Mouse (Mus musculus): Measurements from ENCODE around the gene Tomm70a. TPM values are rescaled to one million over a fixed set of nuclear protein-coding genes. Genes with fewer than 3 reads are reported as not detected.

The Tomm70a gene
- polyA plus RNA-seq, 2 experiments = 15.9 to 28.2 TPM

- TF ChIP-seq CTCF (IDR thresholded peaks at IDR 0.05; ENCODE audit: low read depth) = no peak
- no peak for TF ChIP-seq EP300 (IDR thresholded peaks at IDR 0.05; ENCODE audit: low read depth)
- no peaks in the 10 kb centered on the region for H3K9me3 ChIP-seq (ENCODE audit: control insufficient read depth, low read length)
- no peak overlapping the region for H3K27ac ChIP-seq
- DNase-seq (ENCODE audit: low read depth in 3 of 3, low spot score in 3 of 3) = no peak
- H3K4me2 ChIP-seq (ENCODE audit: low read depth) = no peak overlapping the region
- 0 out of 4 replicates have a peak, but pooled peaks cover 0 to 3% of the 10 kb centered on the region in 2 experiments for H3K4me1 ChIP-seq (replicated peaks; ENCODE audit: control insufficient read depth in 2 of 2, insufficient read depth in 2 of 2, low read length in 1 of 2)
- ATAC-seq (ENCODE audit: insufficient read depth) = peak; percentile 70; the same call in 1 of the 2 replicates
- H3K27me3 ChIP-seq (ENCODE audit: control insufficient read depth, insufficient read depth, low read length) = no peaks in the 10 kb centered on the region
- no peak overlapping the region for H3K4me3 ChIP-seq (ENCODE audit: insufficient read depth in 1 of 2, low read depth in 2 of 2, low read length in 2 of 2)
- no peaks in the 10 kb centered on the region; the same call in 1 of the 2 replicates for H3K36me3 ChIP-seq (replicated peaks; ENCODE audit: control insufficient read depth, insufficient read depth, low read depth)
- 61% methylated on average over 5 of the region's 5 CpGs for WGBS (ENCODE audit: insufficient replicate concordance)
- no peak overlapping the region for H3K9ac ChIP-seq (replicated peaks)
Observed at GRCm38 (mm10) chr16:57182037-57182436, 60.5 kb downstream of the Tomm70a start.

GRCm38 (mm10) chr16:57186618-57187017 lies 65.1 kb downstream of the Tomm70a start:
- H3K4me2 ChIP-seq (ENCODE audit: low read depth) = no peak overlapping the region
- H3K4me1 ChIP-seq (replicated peaks; ENCODE audit: control insufficient read depth in 2 of 2, insufficient read depth in 2 of 2, low read length in 1 of 2) = peaks cover 0 to 4% of the 10 kb centered on the region in 2 experiments; a peak in 1 of 4 replicates
- no peak overlapping the region for H3K27ac ChIP-seq
- H3K9me3 ChIP-seq (ENCODE audit: control insufficient read depth, low read length) = no peaks in the 10 kb centered on the region
- H3K27me3 ChIP-seq (ENCODE audit: control insufficient read depth, insufficient read depth, low read length) = no peaks in the 10 kb centered on the region
- TF ChIP-seq CTCF (IDR thresholded peaks at IDR 0.05; ENCODE audit: low read depth) (no peak), EP300 (IDR thresholded peaks at IDR 0.05; ENCODE audit: low read depth) (no peak)
- H3K9ac ChIP-seq (replicated peaks) = no peak overlapping the region
- H3K4me3 ChIP-seq (ENCODE audit: insufficient read depth in 1 of 2, low read depth in 2 of 2, low read length in 2 of 2) = no peak overlapping the region
- DNase-seq (ENCODE audit: low read depth in 3 of 3, low spot score in 3 of 3) = no peak
- peaks cover 3% of the 10 kb centered on the region for H3K36me3 ChIP-seq (replicated peaks; ENCODE audit: control insufficient read depth, insufficient read depth, low read depth)
- WGBS (ENCODE audit: insufficient replicate concordance) = 89% methylated on average over 4 of the region's 4 CpGs
- ATAC-seq (ENCODE audit: insufficient read depth) = no peak

DNA sequence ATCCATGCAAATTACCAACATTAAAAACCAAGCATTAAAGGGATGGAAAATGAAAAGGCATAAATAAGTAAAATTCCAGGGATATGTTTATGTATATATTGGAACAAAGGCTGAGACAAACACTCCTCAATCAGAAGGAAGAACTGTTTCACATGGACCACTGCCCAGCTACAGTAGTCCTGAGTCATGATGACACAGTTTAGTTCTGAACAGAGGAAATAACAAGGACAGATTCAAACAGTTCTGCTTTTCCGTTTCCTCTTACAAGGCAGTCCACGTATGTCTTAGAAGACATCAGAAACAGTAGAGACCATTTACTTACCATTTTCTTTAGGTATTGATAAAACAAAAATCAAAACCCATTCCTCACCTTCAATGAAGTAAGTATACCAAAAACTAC lies 68.0 kb downstream of the Tomm70a start:
- H3K27ac ChIP-seq = no peak overlapping the region
- H3K36me3 ChIP-seq (replicated peaks; ENCODE audit: control insufficient read depth, insufficient read depth, low read depth) = peaks cover 8% of the 10 kb centered on the region
- no peaks in the 10 kb centered on the region for H3K27me3 ChIP-seq (ENCODE audit: control insufficient read depth, insufficient read depth, low read length)
- 33% methylated on average over 2 of the region's 2 CpGs for WGBS (ENCODE audit: insufficient replicate concordance)
- H3K4me3 ChIP-seq (ENCODE audit: insufficient read depth in 1 of 2, low read depth in 2 of 2, low read length in 2 of 2) = no peak overlapping the region
- DNase-seq (ENCODE audit: low read depth in 3 of 3, low spot score in 3 of 3) (no peak), ATAC-seq (ENCODE audit: insufficient read depth) (no peak)
- H3K4me1 ChIP-seq (replicated peaks; ENCODE audit: control insufficient read depth in 2 of 2, insufficient read depth in 2 of 2, low read length in 1 of 2) = peaks cover 0 to 2% of the 10 kb centered on the region in 2 experiments; a peak in 1 of 4 replicates
- no peaks in the 10 kb centered on the region for H3K9me3 ChIP-seq (ENCODE audit: control insufficient read depth, low read length)
- H3K4me2 ChIP-seq (ENCODE audit: low read depth) = no peak overlapping the region
- TF ChIP-seq EP300 (IDR thresholded peaks at IDR 0.05; ENCODE audit: low read depth) (no peak), CTCF (IDR thresholded peaks at IDR 0.05; ENCODE audit: low read depth) (no peak)
- no peak overlapping the region for H3K9ac ChIP-seq (replicated peaks)

- no peak overlapping the region for H3K4me3 ChIP-seq (ENCODE audit: insufficient read depth in 1 of 2, low read depth in 2 of 2, low read length in 2 of 2)
- no peak for DNase-seq (ENCODE audit: low read depth in 3 of 3, low spot score in 3 of 3)
- H3K27ac ChIP-seq = no peak overlapping the region
- no peaks in the 10 kb centered on the region for H3K27me3 ChIP-seq (ENCODE audit: control insufficient read depth, insufficient read depth, low read length)
- TF ChIP-seq EP300 (IDR thresholded peaks at IDR 0.05; ENCODE audit: low read depth) (no peak), CTCF (IDR thresholded peaks at IDR 0.05; ENCODE audit: low read depth) (no peak)
- 72% methylated on average over 8 of the region's 8 CpGs for WGBS (ENCODE audit: insufficient replicate concordance)
- peaks cover 8% of the 10 kb centered on the region for H3K36me3 ChIP-seq (replicated peaks; ENCODE audit: control insufficient read depth, insufficient read depth, low read depth)
- ATAC-seq (ENCODE audit: insufficient read depth) = no peak
- no peak overlapping the region for H3K9ac ChIP-seq (replicated peaks)
- no peaks in the 10 kb centered on the region for H3K9me3 ChIP-seq (ENCODE audit: control insufficient read depth, low read length)
- peaks cover 0 to 2% of the 10 kb centered on the region in 2 experiments; a peak in 1 of 4 replicates for H3K4me1 ChIP-seq (replicated peaks; ENCODE audit: control insufficient read depth in 2 of 2, insufficient read depth in 2 of 2, low read length in 1 of 2)
- no peak overlapping the region for H3K4me2 ChIP-seq (ENCODE audit: low read depth)
Observed at GRCm38 (mm10) chr16:57190390-57190789, 68.9 kb downstream of the Tomm70a start.

GRCm38 (mm10) chr16:57191214-57191613 lies 69.7 kb downstream of the Tomm70a start:
- no peak overlapping the region for H3K4me2 ChIP-seq (ENCODE audit: low read depth)
- no peak overlapping the region for H3K9ac ChIP-seq (replicated peaks)
- H3K9me3 ChIP-seq (ENCODE audit: control insufficient read depth, low read length) = no peaks in the 10 kb centered on the region
- ATAC-seq (ENCODE audit: insufficient read depth) = no peak
- no peak for DNase-seq (ENCODE audit: low read depth in 3 of 3, low spot score in 3 of 3)
- WGBS (ENCODE audit: insufficient replicate concordance) = 86% methylated on average over 14 of the region's 14 CpGs
- TF ChIP-seq EP300 (IDR thresholded peaks at IDR 0.05; ENCODE audit: low read depth) (no peak), CTCF (IDR thresholded peaks at IDR 0.05; ENCODE audit: low read depth) (no peak)
- no peak overlapping the region for H3K4me3 ChIP-seq (ENCODE audit: insufficient read depth in 1 of 2, low read depth in 2 of 2, low read length in 2 of 2)
- H3K4me1 ChIP-seq (replicated peaks; ENCODE audit: control insufficient read depth in 2 of 2, insufficient read depth in 2 of 2, low read length in 1 of 2) = peaks cover 0 to 2% of the 10 kb centered on the region in 2 experiments; a peak in 1 of 4 replicates
- H3K27me3 ChIP-seq (ENCODE audit: control insufficient read depth, insufficient read depth, low read length) = no peaks in the 10 kb centered on the region
- no peak overlapping the region for H3K27ac ChIP-seq
- peaks cover 8% of the 10 kb centered on the region for H3K36me3 ChIP-seq (replicated peaks; ENCODE audit: control insufficient read depth, insufficient read depth, low read depth)
